Mouse (Mus musculus) ES-Bruce4 (cell line): Measurements from ENCODE around the gene Entpd1.

Experiments
- CTCF ChIP-seq: IDR thresholded peaks from one replicate; pipeline ENCODE4 v1.8.1; 2011; ENCODE audit warnings: low read depth, low read length
- EP300 ChIP-seq: IDR thresholded peaks from 2 replicates; pipeline ENCODE4 v1.6.1; 2011; ENCODE audit warnings: low read depth, low read length; ENCODE audit not compliant: insufficient read depth
- POLR2A ChIP-seq: IDR thresholded peaks from one replicate; pipeline ENCODE4 v1.8.1; 2011; ENCODE audit warnings: low read length; ENCODE audit not compliant: insufficient read depth

DNA sequence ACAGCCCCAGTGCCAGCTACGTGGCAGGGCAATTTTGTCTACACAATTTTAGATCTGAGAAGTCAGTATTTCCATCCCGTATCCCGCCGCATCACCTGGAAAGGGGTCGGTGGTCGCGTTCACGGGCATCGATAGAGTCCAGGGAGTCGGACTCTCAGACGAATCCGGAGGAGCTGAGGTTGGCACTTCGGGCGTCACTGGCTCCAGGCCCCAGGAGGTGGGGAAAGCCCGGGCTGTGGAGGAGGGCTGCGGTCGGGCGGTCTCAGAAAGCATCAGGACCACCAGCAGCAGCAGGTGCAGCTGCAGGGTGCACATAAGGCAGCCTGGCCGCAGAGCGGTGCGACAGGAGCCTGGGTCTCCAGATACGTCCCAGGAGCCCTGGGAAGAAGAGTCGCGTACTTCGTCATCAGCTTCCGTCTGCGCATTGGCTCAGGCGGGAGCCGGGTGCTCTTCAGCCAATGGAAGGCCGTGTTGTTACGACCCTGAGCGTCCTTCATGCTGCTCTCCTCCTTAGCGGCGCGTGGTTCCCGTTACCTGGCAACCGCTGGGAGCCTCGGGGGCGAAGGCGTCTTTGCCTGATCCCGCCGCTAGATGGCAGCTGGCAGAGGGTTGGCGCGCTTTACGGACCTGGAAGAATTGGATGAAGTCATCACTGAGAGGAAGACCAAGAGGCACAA is at the start of gene Entpd1, which contains the start of gene Tctn3:
- TF ChIP-seq POLR2A, result no peak
- TF ChIP-seq CTCF, result peak; percentile 85
- no peak for TF ChIP-seq EP300
